Mouse (Mus musculus) liver, postnatal 0 days (tissue): ENCODE data around the gene Gbp10.
"Not testable (repeated sequence)": the region's sequence is repeated elsewhere in the genome, so short reads cannot be mapped to it uniquely, and the experiment has no call there.

Experiments
- CTCF ChIP-seq: sonication (generic); IDR thresholded peaks from 2 replicates; pipeline ENCODE4 v1.5.1; 2016; ENCODE audit warnings: antibody characterized with exemption, low read depth
- EP300 ChIP-seq: IDR thresholded peaks from 2 replicates; pipeline ENCODE4 v1.6.1; 2016; ENCODE audit warnings: antibody characterized with exemption, low read depth, mild to moderate bottlenecking

- TF ChIP-seq CTCF, EP300: not testable (repeated sequence)
These were observed 41.3 kb downstream of the Gbp10 start for GRCm38 (mm10) chr5:105197915-105198560.
